Mouse (Mus musculus) MEL (cell line): Measurements from ENCODE around the gene 1700013G24Rik. TPM values are rescaled to one million over a fixed set of nuclear protein-coding genes. Genes with fewer than 3 reads are reported as not detected.

Experiments used
- DNase-seq: peaks from one replicate; pipeline ENCODE4 v3.0.0; 2011; ENCODE audit warnings: low read depth, low spot score
- H3K27ac ChIP-seq: 2 replicates; pipeline ENCODE4 v1.5.1; 2012; ENCODE audit warnings: low read depth, mild to moderate bottlenecking, control low read depth, low read length, moderate library complexity; ENCODE audit not compliant: control insufficient read depth
- H3K27me3 ChIP-seq, 2 experiments: fragments of 150-350 bp in 1 of 2; sonication (generic) in 1 of 2; 2 replicates each; pipeline ENCODE4 v1.6.1; 2012; ENCODE audit warnings: low read length in 2 of 2, mild to moderate bottlenecking in 2 of 2, improper control_type of control experiment in 1 of 2, moderate library complexity in 1 of 2; ENCODE audit not compliant: insufficient read depth in 2 of 2, control insufficient read depth in 1 of 2
- H3K36me3 ChIP-seq, 2 experiments: 2 replicates each; pipeline ENCODE4 v1.6.1; 2012 to 2014; ENCODE audit warnings: low read length in 2 of 2, improper control_type of control experiment in 1 of 2, inconsistent platforms in 1 of 2, mild to moderate bottlenecking in 1 of 2; ENCODE audit not compliant: insufficient read depth in 2 of 2, control insufficient read depth in 1 of 2
- H3K4me1 ChIP-seq, 2 experiments: fragments of 150-350 bp in 1 of 2; sonication (generic) in 1 of 2; 2 replicates each; pipeline ENCODE4 v1.6.1; 2012; ENCODE audit warnings: low read length in 2 of 2, improper control_type of control experiment in 1 of 2, mild to moderate bottlenecking in 1 of 2; ENCODE audit not compliant: insufficient read depth in 2 of 2, control insufficient read depth in 1 of 2
- H3K4me3 ChIP-seq, 2 experiments: fragments of 150-350 bp in 1 of 2; sonication (generic) in 1 of 2; 2 replicates each; pipeline ENCODE4 v1.5.1; 2012; ENCODE audit warnings: low read depth in 2 of 2, low read length in 2 of 2, mild to moderate bottlenecking in 2 of 2, moderate library complexity in 2 of 2, control low read depth in 1 of 2, improper control_type of control experiment in 1 of 2; ENCODE audit not compliant: control insufficient read depth in 1 of 2, insufficient read depth in 1 of 2
- H3K79me2 ChIP-seq: 2 replicates; pipeline ENCODE4 v1.6.1; 2012; ENCODE audit warnings: mild to moderate bottlenecking, low read length, moderate library complexity; ENCODE audit not compliant: control insufficient read depth, poor library complexity, insufficient read depth
- H3K9ac ChIP-seq: 2 replicates; pipeline ENCODE4 v1.6.1; 2012; ENCODE audit warnings: low read depth, mild to moderate bottlenecking, control low read depth, low read length, moderate library complexity; ENCODE audit not compliant: control insufficient read depth, poor library complexity, severe bottlenecking
- H3K9me3 ChIP-seq: fragments of 150-350 bp; sonication (generic); replicated peaks from 2 replicates; pipeline ENCODE4 v1.6.1; 2012; ENCODE audit warnings: mild to moderate bottlenecking, low read length, improper control_type of control experiment, moderate library complexity; ENCODE audit not compliant: insufficient read depth
- BHLHE40 ChIP-seq: IDR thresholded peaks from 2 replicates; pipeline ENCODE4 v1.6.1; 2012; ENCODE audit warnings: low read depth, mild to moderate bottlenecking, inconsistent platforms, low read length, improper control_type of control experiment, borderline replicate concordance
- E2F4 ChIP-seq: IDR thresholded peaks from 2 replicates; pipeline ENCODE4 v1.6.1; 2011; ENCODE audit warnings: low read depth, low read length, improper control_type of control experiment, borderline replicate concordance
- ETS1 ChIP-seq: IDR thresholded peaks from 2 replicates; pipeline ENCODE4 v1.6.1; 2012; ENCODE audit warnings: low read depth, mild to moderate bottlenecking, inconsistent platforms, low read length, improper control_type of control experiment, moderate library complexity
- GABPA ChIP-seq: IDR thresholded peaks from 2 replicates; pipeline ENCODE4 v1.6.1; 2012; ENCODE audit warnings: low read depth, mild to moderate bottlenecking, inconsistent platforms, low read length, improper control_type of control experiment, moderate library complexity
- GATA1 ChIP-seq: IDR thresholded peaks from 2 replicates; pipeline ENCODE4 v1.6.1; 2011; ENCODE audit warnings: low read depth, low read length, improper control_type of control experiment
- JUND ChIP-seq: IDR thresholded peaks from 2 replicates; pipeline ENCODE4 v1.6.1; 2011; ENCODE audit warnings: low read depth, mild to moderate bottlenecking, improper control_type of control experiment, low read length
- KAT2A ChIP-seq: conservative IDR thresholded peaks from 2 replicates; pipeline ENCODE4 v1.6.1; 2012; ENCODE audit warnings: low read depth, low read length, improper control_type of control experiment, inconsistent platforms
- MAFK ChIP-seq: IDR thresholded peaks from 2 replicates; pipeline ENCODE4 v1.6.1; 2011; ENCODE audit warnings: low read depth, mild to moderate bottlenecking, low read length, improper control_type of control experiment, borderline replicate concordance
- MAX ChIP-seq: IDR thresholded peaks from 2 replicates; pipeline ENCODE4 v1.6.1; 2011; ENCODE audit warnings: low read length, improper control_type of control experiment
- MAZ ChIP-seq: IDR thresholded peaks from 2 replicates; pipeline ENCODE4 v1.6.1; 2012; ENCODE audit warnings: low read depth, mild to moderate bottlenecking, inconsistent platforms, low read length, improper control_type of control experiment
- MXI1 ChIP-seq: IDR thresholded peaks from 2 replicates; pipeline ENCODE4 v1.6.1; 2011; ENCODE audit warnings: mild to moderate bottlenecking, low read depth, low read length, improper control_type of control experiment
- MYB ChIP-seq: IDR thresholded peaks from 2 replicates; pipeline ENCODE4 v1.6.1; 2011; ENCODE audit warnings: mild to moderate bottlenecking, low read depth, low read length, improper control_type of control experiment
- POLR2AphosphoS2 ChIP-seq: IDR thresholded peaks from 2 replicates; pipeline ENCODE4 v1.6.1; 2011; ENCODE audit warnings: low read length, improper control_type of control experiment
- POLR2AphosphoS5 ChIP-seq: IDR thresholded peaks from 2 replicates; pipeline ENCODE4 v1.6.1; 2012; ENCODE audit warnings: low read depth, borderline replicate concordance, mild to moderate bottlenecking, inconsistent platforms, low read length, moderate library complexity, mixed read lengths
- RAD21 ChIP-seq: IDR thresholded peaks from 2 replicates; pipeline ENCODE4 v1.6.1; 2011; ENCODE audit warnings: mild to moderate bottlenecking, low read depth, low read length, improper control_type of control experiment
- RCOR1 ChIP-seq: IDR thresholded peaks from 2 replicates; pipeline ENCODE4 v1.6.1; 2012; ENCODE audit warnings: low read depth, mild to moderate bottlenecking, inconsistent platforms, low read length, improper control_type of control experiment
- TAL1 ChIP-seq: IDR thresholded peaks from 2 replicates; pipeline ENCODE4 v1.6.1; 2012; ENCODE audit warnings: mild to moderate bottlenecking, inconsistent platforms, low read length, moderate library complexity, mixed read lengths
- TCF12 ChIP-seq: IDR thresholded peaks from 2 replicates; pipeline ENCODE4 v1.6.1; 2014; ENCODE audit warnings: low read depth, mild to moderate bottlenecking, inconsistent platforms, low read length, improper control_type of control experiment, moderate library complexity
- UBTF ChIP-seq: IDR thresholded peaks from 2 replicates; pipeline ENCODE4 v1.6.1; 2012; ENCODE audit warnings: low read depth, mild to moderate bottlenecking, inconsistent platforms, low read length, improper control_type of control experiment, moderate library complexity, borderline replicate concordance; ENCODE audit not compliant: insufficient read depth
- USF1 ChIP-seq: IDR thresholded peaks from 2 replicates; pipeline ENCODE4 v1.6.1; 2014; ENCODE audit warnings: low read depth, mild to moderate bottlenecking, inconsistent platforms, low read length, improper control_type of control experiment, moderate library complexity
- USF2 ChIP-seq, 2 experiments: IDR thresholded peaks; 2 replicates each; pipeline ENCODE4 v1.6.1; 2011 to 2012; ENCODE audit warnings: improper control_type of control experiment in 2 of 2, low read length in 2 of 2, borderline replicate concordance in 1 of 2, inconsistent platforms in 1 of 2, low read depth in 1 of 2, mild to moderate bottlenecking in 1 of 2; ENCODE audit not compliant: insufficient read depth in 1 of 2
- ZNF384 ChIP-seq: IDR thresholded peaks from 2 replicates; pipeline ENCODE4 v1.6.1; 2012; ENCODE audit warnings: low read depth, mild to moderate bottlenecking, inconsistent platforms, low read length, improper control_type of control experiment
- polyA plus RNA-seq, 2 experiments: library from polyadenylated mRNA; stranded (reverse) in 1 of 2; unstranded in 1 of 2; fragments of >175 nt in 1 of 2; fragments of >200 nt in 1 of 2; gene quantifications; 2 replicates each; pipeline versions ENCODE4 v1.2.1 to v1.2.4; 2012; ENCODE audit warnings: low replicate concordance in 2 of 2, low read depth in 1 of 2; ENCODE audit not compliant: insufficient read length in 2 of 2, insufficient read depth in 1 of 2, missing spikeins in 1 of 2
- total RNA-seq: library from RNA; depleted of rRNA; stranded (reverse); fragments of 300-350 nt; gene quantifications from 2 replicates; pipeline ENCODE4 v1.2.3, GENCODE M21; 2012

1700013G24Rik gene
- total and polyA plus RNA-seq, 3 experiments = not detected

- no peak for DNase-seq
- no peak overlapping the region for H3K27ac ChIP-seq
These were observed 8.1 kb downstream of the 1700013G24Rik start for GRCm38 (mm10) chr4:137461217-137461616.

GRCm38 (mm10) chr4:137461981-137462690 is 9.1 kb downstream of the 1700013G24Rik start:
- Histone ChIP-seq H3K9ac (no peak overlapping the region), H3K36me3 (no peaks in the 10 kb centered on the region), H3K79me2 (no peaks in the 10 kb centered on the region), H3K27ac (no peak overlapping the region), H3K27me3 (no peaks in the 10 kb centered on the region), H3K9me3 (no peaks in the 10 kb centered on the region), H3K4me3 (no peak overlapping the region), H3K4me1 (no peaks in the 10 kb centered on the region)
- no peak for DNase-seq
- TF ChIP-seq GATA1 = no peak
- no peak for TF ChIP-seq ETS1
- TF ChIP-seq MAX = no peak
- no peak for TF ChIP-seq USF2 (IDR thresholded peaks at IDR 0.05; ENCODE audit: borderline replicate concordance in 1 of 2, insufficient read depth in 1 of 2, low read depth in 1 of 2, low read length in 2 of 2)
- TF ChIP-seq GABPA = no peak
- TF ChIP-seq MXI1 = no peak
- TF ChIP-seq MYB = no peak
- no peak for TF ChIP-seq RAD21
- TF ChIP-seq POLR2AphosphoS5 = no peak
- no peak for TF ChIP-seq UBTF
- TF ChIP-seq KAT2A = no peak
- TF ChIP-seq ZNF384 = no peak
- TF ChIP-seq TAL1 = no peak
- TF ChIP-seq E2F4 = no peak
- no peak for TF ChIP-seq BHLHE40
- TF ChIP-seq JUND = no peak
- TF ChIP-seq TCF12 = no peak
- TF ChIP-seq USF1 = no peak
- no peak for TF ChIP-seq MAZ
- TF ChIP-seq RCOR1 = no peak

More at GRCm38 (mm10) chr4:137461217-137461616, 8.1 kb downstream of the 1700013G24Rik start:
- Histone ChIP-seq H3K27me3 (no peaks in the 10 kb centered on the region), H3K79me2 (no peaks in the 10 kb centered on the region), H3K9me3 (no peaks in the 10 kb centered on the region), H3K4me3 (no peak overlapping the region), H3K36me3 (no peaks in the 10 kb centered on the region), H3K4me1 (no peaks in the 10 kb centered on the region), H3K9ac (no peak overlapping the region)
- TF ChIP-seq TAL1 = no peak
- no peak for TF ChIP-seq POLR2AphosphoS2
- no peak for TF ChIP-seq JUND
- TF ChIP-seq E2F4 = no peak
- TF ChIP-seq MAFK = no peak
